Mouse (Mus musculus) thymus, postnatal 10 days (tissue): ENCODE results near the gene Bud13.

Source experiments
- DNase-seq, 2 experiments: peaks; one replicate each; pipeline ENCODE4 v3.0.0; 2021; ENCODE audit warnings: low spot score in 2 of 2

Bud13 gene

GRCm38 (mm10) chr9:46337852-46338291 lies 55.1 kb downstream of the Bud13 start:
- no peak for DNase-seq

GRCm38 (mm10) chr9:46338384-46338783 lies 55.6 kb downstream of the Bud13 start:
- DNase-seq: no peak

GRCm38 (mm10) chr9:46339051-46339652 lies 56.3 kb downstream of the Bud13 start:
- no peak for DNase-seq

- no peak for DNase-seq
These were observed 63.3 kb downstream of the Bud13 start for GRCm38 (mm10) chr9:46345887-46346665.
